Mouse (Mus musculus): ENCODE measurements around the gene Atg9b. TPM values are rescaled to one million over a fixed set of nuclear protein-coding genes. Genes with fewer than 3 reads are reported as not detected.

The Atg9b gene
- polyA plus RNA-seq, 1 experiment from 2014 or later: 0.58 TPM

DNA sequence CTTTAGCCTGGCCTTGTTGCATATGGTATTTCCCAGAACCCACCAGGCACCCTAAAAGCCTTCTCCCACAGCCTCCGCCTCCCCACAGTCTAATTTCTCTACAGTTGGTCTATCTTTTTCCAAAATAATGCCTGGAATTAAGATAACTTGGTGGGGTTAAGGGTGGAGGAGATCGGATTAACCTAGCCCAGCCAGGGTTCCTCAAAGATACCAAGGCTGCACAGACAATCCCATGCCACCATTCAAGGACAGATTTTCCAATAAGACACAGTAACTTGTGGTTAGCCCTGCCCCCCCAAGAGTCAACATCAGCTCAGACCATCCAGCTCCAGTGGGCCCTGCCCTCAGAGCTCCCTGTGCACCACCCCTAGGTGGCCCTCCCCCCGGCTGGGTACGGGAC, 11.4 kb downstream of the Atg9b start:
- ATAC-seq (ENCODE audit: insufficient read depth): no peak
- no peak overlapping the region for H3K4me3 ChIP-seq (replicated peaks)
- no peak overlapping the region for H3K27ac ChIP-seq (replicated peaks)
- peaks cover 24% of the 10 kb centered on the region for H3K4me1 ChIP-seq (replicated peaks)
- peaks cover 23% of the 10 kb centered on the region for H3K27me3 ChIP-seq
- WGBS (ENCODE audit: insufficient replicate concordance): 54% methylated on average over 4 of the region's 4 CpGs
- H3K9me3 ChIP-seq (replicated peaks): no peaks in the 10 kb centered on the region
- no peaks in the 10 kb centered on the region for H3K36me3 ChIP-seq (replicated peaks)
- H3K9ac ChIP-seq: no peak overlapping the region
- H3K4me2 ChIP-seq: no peak overlapping the region

GRCm38 (mm10) chr5:24379501-24379900, 12.4 kb downstream of the Atg9b start:
- Histone ChIP-seq H3K27ac (replicated peaks) (no peak overlapping the region), H3K36me3 (replicated peaks) (no peaks in the 10 kb centered on the region), H3K27me3 (peaks cover 13% of the 10 kb centered on the region; the same call in 1 of the 2 replicates), H3K4me3 (replicated peaks) (no peak overlapping the region), H3K4me1 (replicated peaks) (peaks cover 20% of the 10 kb centered on the region), H3K4me2 (no peak overlapping the region), H3K9ac (no peak overlapping the region), H3K9me3 (replicated peaks) (no peaks in the 10 kb centered on the region)
- no peak for ATAC-seq (ENCODE audit: insufficient read depth)
- 75% methylated on average over 4 of the region's 4 CpGs for WGBS (ENCODE audit: insufficient replicate concordance)

DNA sequence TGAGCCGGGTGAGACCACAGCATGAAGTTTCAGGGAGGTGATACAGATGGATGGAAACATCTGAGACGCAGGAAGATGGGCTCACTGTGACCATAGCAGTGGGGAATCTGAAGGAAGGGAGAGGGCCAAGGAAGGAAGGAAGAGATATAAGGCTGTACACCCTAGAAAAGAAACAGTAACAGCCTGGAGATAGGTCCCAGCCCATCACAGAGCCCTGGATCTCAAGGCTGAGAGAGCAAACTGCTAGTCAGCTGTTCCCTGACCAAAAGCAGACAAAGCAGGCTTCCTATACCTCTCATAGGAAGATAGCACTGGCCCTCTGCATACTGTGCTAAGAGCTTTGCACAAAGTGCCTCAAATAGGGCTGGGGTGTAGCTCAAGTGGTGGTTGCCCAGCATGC, 13.2 kb downstream of the Atg9b start:
- H3K4me1 ChIP-seq (replicated peaks): peaks cover 12% of the 10 kb centered on the region
- WGBS (ENCODE audit: insufficient replicate concordance): 57% methylated on average over 2 of the region's 2 CpGs
- no peak overlapping the region for H3K4me2 ChIP-seq
- H3K9me3 ChIP-seq (replicated peaks): no peaks in the 10 kb centered on the region
- H3K27me3 ChIP-seq: peaks cover 11% of the 10 kb centered on the region; the same call in 1 of the 2 replicates
- H3K9ac ChIP-seq: no peak overlapping the region
- H3K27ac ChIP-seq (replicated peaks): no peak overlapping the region
- no peaks in the 10 kb centered on the region for H3K36me3 ChIP-seq (replicated peaks)
- no peak for ATAC-seq (ENCODE audit: insufficient read depth)
- no peak overlapping the region for H3K4me3 ChIP-seq (replicated peaks)

- Histone ChIP-seq H3K27ac (replicated peaks) (no peak overlapping the region), H3K4me2 (no peak overlapping the region), H3K9ac (no peak overlapping the region), H3K36me3 (replicated peaks) (no peaks in the 10 kb centered on the region), H3K4me3 (replicated peaks) (no peak overlapping the region), H3K4me1 (replicated peaks) (no peaks in the 10 kb centered on the region), H3K27me3 (peaks cover 11% of the 10 kb centered on the region; the same call in 1 of the 2 replicates), H3K9me3 (replicated peaks) (no peaks in the 10 kb centered on the region)
- no peak for ATAC-seq (ENCODE audit: insufficient read depth)
- 57% methylated on average over 7 of the region's 7 CpGs for WGBS (ENCODE audit: insufficient replicate concordance)
These were observed 17.1 kb downstream of the Atg9b start for GRCm38 (mm10) chr5:24374666-24375328.

- H3K27me3 ChIP-seq: peaks cover 11% of the 10 kb centered on the region; the same call in 1 of the 2 replicates
- 70% methylated on average over 6 of the region's 6 CpGs for WGBS (ENCODE audit: insufficient replicate concordance)
- ATAC-seq (ENCODE audit: insufficient read depth): no peak
These were observed 17.7 kb downstream of the Atg9b start for GRCm38 (mm10) chr5:24374216-24374615.

DNA sequence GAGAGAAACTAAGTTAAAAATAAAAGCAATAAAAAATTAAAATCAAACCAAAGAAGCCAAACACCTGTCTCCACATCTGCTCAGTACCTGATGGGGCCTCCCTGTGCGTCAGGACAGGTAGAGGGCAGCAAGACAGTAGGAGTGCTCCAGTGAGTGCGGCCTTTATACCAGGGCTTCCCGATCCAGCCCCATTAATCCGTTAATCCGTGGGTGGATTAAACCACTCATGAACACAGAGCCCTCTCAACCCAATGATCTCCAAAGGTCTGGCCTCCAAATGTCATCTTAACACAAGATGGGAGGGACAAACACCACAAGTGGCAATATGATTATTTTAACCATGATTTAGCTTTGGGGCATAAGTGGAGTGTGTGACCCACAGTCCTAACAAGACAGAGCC, 18.1 kb downstream of the Atg9b start:
- Histone ChIP-seq H3K36me3 (replicated peaks) (no peaks in the 10 kb centered on the region), H3K4me1 (replicated peaks) (no peaks in the 10 kb centered on the region), H3K4me3 (replicated peaks) (no peak overlapping the region), H3K9ac (no peak overlapping the region), H3K27me3 (peaks cover 11% of the 10 kb centered on the region; the same call in 1 of the 2 replicates), H3K27ac (replicated peaks) (no peak overlapping the region), H3K4me2 (no peak overlapping the region), H3K9me3 (replicated peaks) (no peaks in the 10 kb centered on the region)
- no peak for ATAC-seq (ENCODE audit: insufficient read depth)
- WGBS (ENCODE audit: insufficient replicate concordance): 74% methylated on average over 5 of the region's 5 CpGs

More at GRCm38 (mm10) chr5:24374216-24374615, 17.7 kb downstream of the Atg9b start:
- Histone ChIP-seq H3K36me3 (replicated peaks) (no peaks in the 10 kb centered on the region), H3K4me2 (no peak overlapping the region), H3K9me3 (replicated peaks) (no peaks in the 10 kb centered on the region), H3K27ac (replicated peaks) (no peak overlapping the region), H3K9ac (no peak overlapping the region), H3K4me1 (replicated peaks) (no peaks in the 10 kb centered on the region), H3K4me3 (replicated peaks) (no peak overlapping the region)

DNA sequence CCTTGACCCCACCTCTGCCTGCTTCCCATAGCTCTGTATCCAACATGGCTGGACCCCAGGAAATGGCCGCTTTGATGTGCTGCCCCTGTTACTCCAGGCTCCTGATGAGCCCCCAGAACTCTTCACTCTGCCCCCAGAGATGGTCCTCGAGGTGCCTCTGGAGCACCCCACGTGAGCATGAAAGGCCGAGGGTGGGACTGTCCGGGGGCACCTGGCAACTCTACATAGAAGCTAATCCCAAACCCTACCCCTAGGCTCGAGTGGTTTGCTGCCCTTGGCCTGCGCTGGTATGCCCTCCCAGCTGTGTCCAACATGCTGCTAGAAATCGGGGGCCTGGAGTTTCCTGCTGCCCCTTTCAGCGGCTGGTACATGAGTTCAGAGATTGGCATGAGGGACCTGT, 22.2 kb downstream of the Atg9b start:
- Histone ChIP-seq H3K4me3 (replicated peaks) (no peak overlapping the region), H3K36me3 (replicated peaks) (no peaks in the 10 kb centered on the region), H3K9me3 (replicated peaks) (no peaks in the 10 kb centered on the region), H3K4me2 (no peak overlapping the region), H3K27ac (replicated peaks) (no peak overlapping the region), H3K9ac (no peak overlapping the region), H3K27me3 (peaks cover 17% of the 10 kb centered on the region; the same call in 1 of the 2 replicates), H3K4me1 (replicated peaks) (no peaks in the 10 kb centered on the region)
- 70% methylated on average over 9 of the region's 9 CpGs for WGBS (ENCODE audit: insufficient replicate concordance)
- no peak for ATAC-seq (ENCODE audit: insufficient read depth)

DNA sequence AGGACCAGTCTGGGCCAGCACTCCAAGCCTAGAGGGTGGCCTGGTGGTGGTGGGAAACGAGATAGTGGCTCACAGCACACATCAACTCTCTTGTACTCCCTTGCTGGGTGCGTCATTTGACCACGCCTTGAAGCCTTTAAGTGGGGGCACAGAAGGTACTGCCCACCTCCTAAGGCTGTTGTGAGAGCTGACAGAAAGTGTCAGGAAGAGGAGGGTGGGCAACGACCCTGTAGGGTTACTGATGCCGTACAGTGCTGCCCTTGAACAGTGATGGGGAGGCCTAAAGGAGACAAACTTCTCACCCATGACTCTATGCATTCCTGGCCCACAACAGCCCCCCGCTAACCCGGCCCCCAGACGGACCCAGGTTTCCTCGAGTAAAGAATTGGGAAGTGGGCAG, 25.5 kb downstream of the Atg9b start:
- no peak overlapping the region for H3K9ac ChIP-seq
- H3K36me3 ChIP-seq (replicated peaks): no peaks in the 10 kb centered on the region
- H3K27me3 ChIP-seq: peaks cover 27% of the 10 kb centered on the region; the same call in 1 of the 2 replicates
- H3K4me1 ChIP-seq (replicated peaks): no peaks in the 10 kb centered on the region
- no peaks in the 10 kb centered on the region for H3K9me3 ChIP-seq (replicated peaks)
- no peak for ATAC-seq (ENCODE audit: insufficient read depth)
- no peak overlapping the region for H3K27ac ChIP-seq (replicated peaks)
- H3K4me2 ChIP-seq: no peak overlapping the region
- no peak overlapping the region for H3K4me3 ChIP-seq (replicated peaks)
- WGBS (ENCODE audit: insufficient replicate concordance): 42% methylated on average over 9 of the region's 9 CpGs

GRCm38 (mm10) chr5:24365528-24365927, 26.4 kb downstream of the Atg9b start:
- 7% methylated on average over 5 of the region's 5 CpGs for WGBS (ENCODE audit: insufficient replicate concordance)
- Histone ChIP-seq H3K4me1 (replicated peaks) (no peaks in the 10 kb centered on the region), H3K36me3 (replicated peaks) (no peaks in the 10 kb centered on the region), H3K27me3 (peaks cover 27% of the 10 kb centered on the region; the same call in 1 of the 2 replicates), H3K4me3 (replicated peaks) (0 out of 2 replicates have a peak overlapping the region, but pooled peaks have one; percentile 2), H3K9ac (no peak overlapping the region), H3K4me2 (no peak overlapping the region), H3K27ac (replicated peaks) (no peak overlapping the region), H3K9me3 (replicated peaks) (no peaks in the 10 kb centered on the region)
- no peak for ATAC-seq (ENCODE audit: insufficient read depth)

DNA sequence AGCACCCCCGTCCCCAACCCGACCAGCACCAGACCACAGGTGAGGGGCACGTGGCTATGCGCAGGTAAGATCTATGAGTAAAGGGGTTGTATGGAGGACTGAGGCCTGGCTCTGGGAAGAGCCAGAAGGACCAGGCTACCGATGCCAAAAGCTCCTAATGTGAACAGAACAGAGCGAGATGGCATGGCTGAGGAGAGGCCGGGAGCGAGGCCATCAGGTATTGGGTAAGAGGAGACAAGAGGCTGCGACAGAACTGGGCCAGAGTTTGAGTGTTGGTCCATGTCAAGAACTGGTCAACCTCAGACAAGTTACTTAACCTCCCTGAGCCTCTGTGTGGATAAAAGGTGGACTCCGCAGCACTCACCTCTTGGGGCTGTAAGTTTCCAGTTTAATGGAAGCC, 27.0 kb downstream of the Atg9b start:
- no peak overlapping the region for H3K9ac ChIP-seq
- H3K27me3 ChIP-seq: peaks cover 27% of the 10 kb centered on the region; the same call in 1 of the 2 replicates
- H3K4me2 ChIP-seq: peak overlapping the region; percentile 3; the same call in 1 of the 2 replicates
- 49% methylated on average over 10 of the region's 10 CpGs for WGBS (ENCODE audit: insufficient replicate concordance)
- no peaks in the 10 kb centered on the region for H3K36me3 ChIP-seq (replicated peaks)
- H3K4me1 ChIP-seq (replicated peaks): no peaks in the 10 kb centered on the region
- no peaks in the 10 kb centered on the region for H3K9me3 ChIP-seq (replicated peaks)
- H3K27ac ChIP-seq (replicated peaks): no peak overlapping the region
- 0 out of 2 replicates have a peak overlapping the region, but pooled peaks have one; percentile 2 for H3K4me3 ChIP-seq (replicated peaks)
- no peak for ATAC-seq (ENCODE audit: insufficient read depth)

DNA sequence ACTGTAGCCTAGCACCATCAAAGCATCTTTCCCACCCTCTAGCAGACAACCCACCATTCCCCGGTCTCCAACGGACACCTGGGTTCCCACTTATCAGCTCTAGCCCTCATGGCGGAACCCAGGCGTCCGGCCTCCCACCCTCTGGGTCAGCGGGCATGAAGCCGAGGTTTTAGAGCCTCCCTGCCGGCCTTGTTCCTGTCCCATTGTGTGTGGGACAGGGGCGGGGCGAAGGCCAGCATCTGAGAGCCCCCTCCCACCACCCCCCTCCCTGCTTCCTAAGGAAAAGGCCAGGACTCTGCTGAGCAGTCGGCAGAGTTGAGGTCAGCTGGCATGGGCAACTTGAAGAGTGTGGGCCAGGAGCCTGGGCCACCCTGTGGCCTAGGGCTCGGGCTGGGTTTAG, 27.4 kb downstream of the Atg9b start, which contains the start of gene Nos3:
TSS of gene Nos3 (plus strand) at position 303 of the 400 bp plus-strand sequence.
- Histone ChIP-seq H3K36me3 (replicated peaks) (no peaks in the 10 kb centered on the region), H3K4me2 (peak within 1 kb of the TSS; percentile 3; the same call in 1 of the 2 replicates), H3K9me3 (replicated peaks) (no peaks in the 10 kb centered on the region), H3K9ac (no peak within 1 kb of the TSS), H3K4me1 (replicated peaks) (no peaks in the 10 kb centered on the region), H3K27me3 (peaks cover 27% of the 10 kb centered on the region; the same call in 1 of the 2 replicates), H3K4me3 (replicated peaks) (0 out of 2 replicates have a peak within 1 kb of the TSS, but pooled peaks have one; percentile 2), H3K27ac (replicated peaks) (no peak within 1 kb of the TSS)
- WGBS (ENCODE audit: insufficient replicate concordance): 37% methylated on average over 12 of the region's 12 CpGs
- ATAC-seq (ENCODE audit: insufficient read depth): no peak

All from liver, embryonic 15.5 days (tissue).